Mouse (Mus musculus) liver, embryonic 15.5 days (tissue): Measurements from ENCODE around the gene Faim2. TPM values are rescaled to one million over a fixed set of nuclear protein-coding genes. Genes with fewer than 3 reads are reported as not detected.

Experiments used
- polyA plus RNA-seq: library from polyadenylated mRNA; unstranded; fragments of >200 nt; fragmentation: Nextera tagmentation; extraction: Ambion mirVana; gene quantifications from 2 replicates; pipeline ENCODE4 v1.2.1, GENCODE M21; 2015

The Faim2 gene
- polyA plus RNA-seq, 1 experiment from 2014 or later, result 0.13 TPM

Other genes with a start within 250 kb of the Faim2 start
- gene Prpf40b, start 233.1 kb downstream of the Faim2 start, polyA plus RNA-seq, result 6.6 and 8.8 TPM in 2 replicates
- not detected in 2 replicates for gene Fam186b, start 232.3 kb downstream of the Faim2 start, polyA plus RNA-seq
- gene Fmnl3, start 157.7 kb downstream of the Faim2 start, polyA plus RNA-seq, result 3.5 and 3.8 TPM in 2 replicates
- gene Tmbim6, start 135.3 kb downstream of the Faim2 start, polyA plus RNA-seq, result 278 and 304 TPM in 2 replicates
- 0.92 and 1.3 TPM in 2 replicates for gene Nckap5l, start 70.4 kb downstream of the Faim2 start, polyA plus RNA-seq
- 5.2 and 5.3 TPM in 2 replicates for gene Bcdin3d, start 53.4 kb downstream of the Faim2 start, polyA plus RNA-seq
- gene Aqp2, start 50.9 kb upstream of the Faim2 start, polyA plus RNA-seq, result not detected in 2 replicates
- 0.06 TPM in 1 of 2 replicates, not detected in the other for gene Aqp5, start 62.6 kb upstream of the Faim2 start, polyA plus RNA-seq
- gene Aqp6, start 73.2 kb upstream of the Faim2 start, polyA plus RNA-seq, result not detected in 2 replicates
- 66.2 and 66.3 TPM in 2 replicates for gene Racgap1, start 123.5 kb upstream of the Faim2 start, polyA plus RNA-seq
- gene Asic1, start 142.2 kb upstream of the Faim2 start, polyA plus RNA-seq, result 0.28 and 0.45 TPM in 2 replicates
- 5.3 and 5.7 TPM in 2 replicates for gene Smarcd1, start 174.0 kb upstream of the Faim2 start, polyA plus RNA-seq
- gene Gm17349, start 177.3 kb upstream of the Faim2 start, polyA plus RNA-seq, result not detected in 2 replicates
- gene Gpd1, start 189.3 kb upstream of the Faim2 start, polyA plus RNA-seq, result 26.7 and 33.3 TPM in 2 replicates
- gene Cox14, start 197.5 kb upstream of the Faim2 start, polyA plus RNA-seq, result 67.5 and 74.7 TPM in 2 replicates
- gene Cers5, start 244.7 kb upstream of the Faim2 start, polyA plus RNA-seq, result 8.1 and 9.5 TPM in 2 replicates